Mouse (Mus musculus) testis, adult 2 months (tissue): ENCODE data around the gene Bag1. TPM values are rescaled to one million over a fixed set of nuclear protein-coding genes. Genes with fewer than 3 reads are reported as not detected.
"Not testable (repeated sequence)": the region's sequence is repeated elsewhere in the genome, so short reads cannot be mapped to it uniquely, and the experiment has no call there.

Experiments used
- H3K27ac ChIP-seq: fragments of 200-500 bp; 2 replicates; pipeline ENCODE4 v1.5.1; 2012; ENCODE audit warnings: low read depth, low read length; ENCODE audit not compliant: control insufficient read depth, insufficient read depth
- H3K27me3 ChIP-seq: fragments of 200-500 bp; 2 replicates; pipeline ENCODE4 v1.6.1; 2012; ENCODE audit warnings: mild to moderate bottlenecking, low read length, moderate library complexity; ENCODE audit not compliant: control insufficient read depth, insufficient read depth
- H3K36me3 ChIP-seq: fragments of 200-500 bp; 2 replicates; pipeline ENCODE4 v1.6.1; 2012; ENCODE audit warnings: mild to moderate bottlenecking, low read length; ENCODE audit not compliant: control insufficient read depth, insufficient read depth
- H3K4me1 ChIP-seq: fragments of 200-500 bp; 2 replicates; pipeline ENCODE4 v1.6.1; 2012; ENCODE audit warnings: low read length; ENCODE audit not compliant: control insufficient read depth, insufficient read depth
- H3K4me3 ChIP-seq: fragments of 200-500 bp; 2 replicates; pipeline ENCODE4 v1.5.1; 2012; ENCODE audit warnings: low read depth, mild to moderate bottlenecking, low read length, moderate library complexity, mixed read lengths; ENCODE audit not compliant: control insufficient read depth
- CTCF ChIP-seq: fragments of 200-500 bp; IDR thresholded peaks from 2 replicates; pipeline ENCODE4 v1.5.1; 2012; ENCODE audit warnings: low read depth, mild to moderate bottlenecking, inconsistent platforms, low read length, moderate library complexity; ENCODE audit not compliant: control insufficient read depth, insufficient read depth, insufficient replicate concordance
- POLR2A ChIP-seq: fragments of 200-500 bp; IDR thresholded peaks from 2 replicates; pipeline ENCODE4 v1.6.1; 2012; ENCODE audit warnings: low read depth, mild to moderate bottlenecking, inconsistent platforms, low read length, moderate library complexity; ENCODE audit not compliant: control insufficient read depth
- polyA plus RNA-seq: library from polyadenylated mRNA; depleted of rRNA; stranded (reverse); fragments of >200 nt; gene quantifications from 2 replicates; pipeline ENCODE4 v1.2.3, GENCODE M21; 2012

Bag1 gene
- polyA plus RNA-seq, 1 experiment: 229 TPM

DNA sequence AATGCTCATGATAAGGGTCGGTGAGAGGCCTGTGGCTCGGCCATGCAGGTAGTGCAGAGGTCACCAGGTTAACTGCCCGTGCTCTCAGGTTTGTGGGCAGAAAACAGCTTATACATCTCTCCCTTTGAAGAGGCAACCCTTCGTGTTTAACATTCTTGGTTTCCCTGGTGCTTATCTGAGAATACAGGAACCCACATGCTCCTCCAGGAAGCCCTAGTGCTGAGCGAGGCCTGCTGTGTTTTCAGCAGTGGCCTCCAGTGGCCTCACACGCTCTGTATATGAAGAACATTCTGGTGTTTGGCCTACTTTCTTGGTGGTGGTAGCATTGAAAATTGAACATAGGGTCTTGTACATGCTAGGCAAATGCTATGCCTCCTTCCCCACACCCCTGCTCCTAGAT is 7.8 kb upstream of the Bag1 start:
- peaks cover 1% of the 10 kb centered on the region; the same call in 1 of the 2 replicates for H3K36me3 ChIP-seq
- H3K4me1 ChIP-seq: no peaks in the 10 kb centered on the region
- H3K27ac ChIP-seq: no peak overlapping the region
- no peak overlapping the region for H3K4me3 ChIP-seq
- TF ChIP-seq CTCF (no peak), POLR2A (no peak)
- no peaks in the 10 kb centered on the region for H3K27me3 ChIP-seq

DNA sequence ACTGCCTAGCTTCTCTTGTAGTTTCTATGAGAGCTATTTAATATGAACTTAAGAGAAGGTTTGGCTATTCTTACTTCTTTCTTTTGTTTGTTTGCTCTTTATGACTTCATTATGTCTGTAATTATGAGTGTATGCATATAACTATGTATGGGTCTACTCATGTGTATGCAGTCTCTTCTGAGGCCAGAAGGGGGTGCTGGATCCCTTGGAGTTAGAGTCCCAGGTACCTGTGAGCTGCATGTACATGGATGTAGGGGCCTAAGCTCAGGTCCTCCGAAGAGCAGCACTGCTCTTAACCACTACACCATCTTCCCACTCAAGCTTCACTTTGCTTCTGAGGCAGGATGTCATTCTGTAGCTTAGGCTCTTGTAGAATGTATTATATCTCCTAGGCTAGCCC is 5.4 kb upstream of the Bag1 start:
- H3K27me3 ChIP-seq: no peaks in the 10 kb centered on the region
- no peaks in the 10 kb centered on the region for H3K4me1 ChIP-seq
- no peaks in the 10 kb centered on the region; the same call in none of the 2 replicates for H3K36me3 ChIP-seq
- H3K4me3 ChIP-seq: no peak overlapping the region
- H3K27ac ChIP-seq: no peak overlapping the region
- peak; percentile 36; the same call in 1 of the 2 replicates for TF ChIP-seq CTCF
- no peak for TF ChIP-seq POLR2A

- Histone ChIP-seq H3K4me3 (peak overlapping the region; percentile 86), H3K4me1 (no peaks in the 10 kb centered on the region), H3K27me3 (no peaks in the 10 kb centered on the region), H3K27ac (peak overlapping the region; percentile 68), H3K36me3 (no peaks in the 10 kb centered on the region; the same call in none of the 2 replicates)
- TF ChIP-seq POLR2A: no peak
- TF ChIP-seq CTCF: no peak
Observed at GRCm38 (mm10) chr4:40947565-40948159, 432 bp downstream of the Bag1 start.

DNA sequence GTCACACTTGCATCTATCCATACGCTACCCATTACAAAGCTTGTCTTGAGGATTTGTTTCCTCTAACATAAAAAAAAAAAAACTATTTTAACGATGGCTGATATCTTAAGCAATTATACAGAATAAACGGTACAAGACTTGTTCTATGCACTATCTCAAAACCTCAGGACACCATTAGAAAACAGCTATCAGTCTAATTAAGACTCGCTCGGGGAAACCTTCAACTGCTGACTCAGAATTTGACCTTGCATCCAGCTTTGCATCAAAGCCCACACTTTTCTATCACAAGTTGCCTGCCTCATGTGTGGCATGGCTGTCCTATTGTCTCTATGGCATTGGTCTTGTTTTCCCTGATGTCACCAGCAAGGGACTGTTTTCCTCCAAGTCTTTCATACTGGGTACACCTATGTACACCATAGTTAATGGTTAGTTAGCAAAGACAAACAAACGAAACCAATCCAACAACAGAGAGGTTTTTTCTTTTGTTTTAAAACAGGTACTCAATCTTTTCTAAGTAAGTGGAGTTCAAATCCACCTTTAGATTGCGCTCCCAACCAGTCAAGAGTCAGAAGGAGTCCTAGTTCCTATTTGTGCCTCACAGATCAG is 1.5 kb downstream of the Bag1 start:
- H3K4me3 ChIP-seq: peak overlapping the region; percentile 60
- no peaks in the 10 kb centered on the region for H3K27me3 ChIP-seq
- H3K4me1 ChIP-seq: no peaks in the 10 kb centered on the region
- TF ChIP-seq CTCF (no peak), POLR2A (no peak)
- no peak overlapping the region for H3K27ac ChIP-seq
- peaks cover 2% of the 10 kb centered on the region for H3K36me3 ChIP-seq

GRCm38 (mm10) chr4:40943651-40944050 is 4.4 kb downstream of the Bag1 start:
- H3K36me3 ChIP-seq: peaks cover 2% of the 10 kb centered on the region; the same call in 1 of the 2 replicates
- no peak overlapping the region for H3K27ac ChIP-seq
- H3K4me1 ChIP-seq: no peaks in the 10 kb centered on the region
- peak overlapping the region; percentile 53; the same call in 1 of the 2 replicates for H3K4me3 ChIP-seq
- TF ChIP-seq POLR2A: no peak
- TF ChIP-seq CTCF: no peak
- no peaks in the 10 kb centered on the region for H3K27me3 ChIP-seq

DNA sequence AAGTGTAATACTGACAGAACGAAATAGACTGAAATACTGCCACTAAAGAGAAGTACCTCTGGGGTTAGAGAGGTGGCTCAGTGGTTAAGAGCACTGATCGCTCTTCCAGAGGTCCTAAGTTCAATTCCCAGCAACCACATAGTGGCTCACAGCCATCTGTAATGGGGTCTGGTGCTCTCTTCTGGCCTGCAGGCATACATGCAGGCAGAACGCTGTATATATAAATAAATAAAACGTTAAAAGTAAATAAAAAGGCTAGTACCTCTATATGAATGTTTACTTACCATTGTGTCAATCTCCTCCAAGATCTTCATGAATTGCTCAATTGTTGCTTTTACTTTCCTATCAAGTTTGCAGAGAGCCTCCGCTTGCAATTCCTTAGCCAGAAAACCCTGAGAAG is 9.3 kb downstream of the Bag1 start:
- H3K27me3 ChIP-seq: no peaks in the 10 kb centered on the region
- TF ChIP-seq CTCF (no peak), POLR2A (no peak)
- H3K36me3 ChIP-seq: peaks cover 3% of the 10 kb centered on the region; the same call in 1 of the 2 replicates
- no peaks in the 10 kb centered on the region for H3K4me1 ChIP-seq
- no peak overlapping the region for H3K27ac ChIP-seq
- H3K4me3 ChIP-seq: no peak overlapping the region

DNA sequence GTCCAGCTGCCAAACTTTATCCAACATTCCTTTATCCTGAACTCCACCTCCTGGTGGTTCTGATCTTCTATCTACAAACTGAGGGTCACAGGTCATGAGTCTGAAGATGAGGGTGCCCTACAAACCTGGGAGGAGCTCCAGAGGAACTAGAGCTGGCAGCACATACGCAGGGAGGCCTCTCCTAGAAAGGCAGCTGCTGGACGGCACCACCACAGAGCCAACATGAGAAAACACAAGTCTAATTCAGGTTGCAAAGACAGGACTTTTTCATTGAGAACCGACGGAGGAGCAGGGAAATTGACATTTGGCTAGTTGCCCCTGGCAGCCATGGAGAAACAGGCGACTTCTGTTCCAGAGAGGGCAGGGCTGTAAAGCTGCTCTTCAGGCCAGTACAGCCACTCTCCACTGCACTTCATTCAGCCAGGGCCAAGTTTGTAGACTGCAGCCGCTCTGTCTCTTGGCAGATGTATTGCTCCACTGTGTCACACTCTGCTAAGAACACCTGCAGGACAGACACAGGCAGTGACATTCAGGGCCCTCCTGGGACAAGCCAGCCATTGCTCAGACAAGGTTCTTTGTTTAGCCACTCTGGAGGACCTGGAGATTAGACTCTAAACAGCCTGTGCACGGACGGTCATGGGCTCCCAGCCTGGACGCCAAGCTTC is 11.8 kb downstream of the Bag1 start:
- Histone ChIP-seq H3K36me3 (peaks cover 1% of the 10 kb centered on the region; the same call in 1 of the 2 replicates), H3K4me3 (no peak overlapping the region), H3K4me1 (no peaks in the 10 kb centered on the region), H3K27ac (no peak overlapping the region), H3K27me3 (no peaks in the 10 kb centered on the region)
- no peak for TF ChIP-seq POLR2A
- no peak for TF ChIP-seq CTCF

DNA sequence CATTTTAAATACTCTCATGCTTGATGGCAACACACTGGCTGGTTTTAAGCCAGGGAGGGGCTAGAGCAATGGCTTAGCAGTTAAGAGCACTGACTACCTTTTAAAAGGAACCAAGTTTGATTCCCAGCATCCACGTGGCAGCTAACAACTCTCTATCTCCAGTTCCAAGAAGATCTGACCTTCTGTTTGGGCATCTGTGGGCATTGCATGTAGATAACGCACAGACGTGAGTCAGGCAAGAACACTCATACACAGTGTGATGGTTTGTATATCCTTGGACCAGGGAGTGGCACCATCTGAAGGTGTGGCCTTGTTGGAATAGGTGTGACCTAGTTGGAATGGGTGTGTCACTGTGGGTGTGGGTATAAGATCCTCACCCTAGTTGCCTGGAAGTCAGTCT is 13.7 kb downstream of the Bag1 start:
- not testable (repeated sequence) for H3K36me3 ChIP-seq, H3K27ac ChIP-seq, H3K27me3 ChIP-seq, H3K4me1 ChIP-seq, H3K4me3 ChIP-seq
